Mouse (Mus musculus): ENCODE results near the gene Ctxn2.

The Ctxn2 gene

DNA sequence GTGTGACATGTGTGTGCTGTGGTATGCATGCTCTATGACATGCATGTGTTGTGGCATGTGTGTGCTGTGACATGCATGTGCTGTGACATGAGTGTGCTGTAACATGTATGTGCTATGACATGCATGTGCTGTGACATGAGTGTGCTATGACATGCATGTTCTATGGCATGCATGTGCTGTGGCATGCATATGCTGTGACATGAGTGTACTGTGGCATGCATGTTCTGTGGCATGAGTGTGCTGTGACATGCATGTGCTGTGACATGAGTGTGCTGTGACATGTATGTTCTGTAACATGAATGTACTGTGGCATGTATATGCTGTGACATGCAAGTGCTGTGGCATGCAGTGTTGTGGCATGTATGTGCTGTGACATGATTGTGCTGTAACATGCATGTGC is 56.4 kb downstream of the Ctxn2 start:
- no peak for DNase-seq (ENCODE audit: low read depth, low spot score)

DNA sequence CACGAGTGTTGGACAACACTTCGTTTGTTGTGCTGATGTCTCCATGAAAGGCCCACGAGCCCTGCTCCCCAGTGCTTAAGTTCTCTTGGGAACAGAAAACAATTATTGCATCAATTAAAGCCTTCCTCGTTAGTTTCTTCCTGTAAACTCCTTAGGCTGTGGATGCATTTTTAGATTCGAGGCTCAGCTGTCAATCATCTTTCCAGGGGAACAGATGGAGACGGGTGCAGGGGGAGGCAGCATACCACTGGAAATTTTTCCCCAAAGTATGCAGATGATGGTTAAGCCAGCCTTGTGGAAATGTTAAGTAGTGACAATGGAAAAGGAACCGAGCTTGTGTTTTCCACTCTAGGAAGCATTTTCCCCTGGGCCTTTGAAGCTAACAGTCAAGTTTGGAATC is 60.3 kb downstream of the Ctxn2 start:
- DNase-seq (ENCODE audit: low read depth, low spot score): no peak
